Mouse (Mus musculus): ENCODE data around the gene Stx18.

GRCm38 (mm10) chr5:38136247-38136646 lies 97.7 kb downstream of the Stx18 start:
- TF ChIP-seq CTCF (IDR thresholded peaks at IDR 0.05; ENCODE audit: borderline replicate concordance, control insufficient read depth, extremely low read depth, insufficient read depth, low read length, poor library complexity) (no peak), POLR2A (IDR thresholded peaks at IDR 0.05; ENCODE audit: control insufficient read depth, extremely low read depth, insufficient read depth, low read length, poor library complexity) (no peak)
